Mouse (Mus musculus): ENCODE data around the gene Il10rb.
A peak's percentile ranks its signal among the peaks of the same experiment; 100 is the strongest.

Il10rb gene

DNA sequence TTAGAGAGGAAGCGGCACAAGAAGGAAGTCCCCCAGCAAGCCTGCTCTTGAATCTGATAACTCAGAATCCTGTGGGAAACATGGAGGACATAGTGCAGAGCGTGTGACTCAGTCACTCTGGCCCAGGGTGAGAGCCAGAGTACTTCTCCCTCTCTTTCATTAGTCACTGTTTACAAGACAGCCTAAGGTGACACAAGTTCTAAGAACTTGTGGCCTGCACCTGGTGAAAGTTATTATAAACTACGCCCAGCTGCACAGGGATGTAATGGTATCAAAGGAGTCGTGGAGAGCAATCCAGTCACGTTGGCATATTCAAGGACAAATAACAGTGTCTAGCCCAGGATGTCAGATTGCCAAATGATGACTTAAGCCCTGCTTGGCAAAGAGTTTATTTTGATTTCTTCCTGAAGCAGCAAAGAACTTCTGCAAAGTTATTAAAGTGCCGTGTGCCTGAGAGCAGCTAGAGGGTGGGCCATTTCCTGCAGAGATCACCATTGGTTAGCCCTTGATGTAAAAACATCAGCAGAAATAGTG, 46.5 kb downstream of the Il10rb start:
- DNase-seq, result peak; percentile 37 to 48

- no peak for DNase-seq
Measured at GRCm38 (mm10) chr16:91455868-91456267, 49.9 kb downstream of the Il10rb start.

- no peak for DNase-seq
Measured at GRCm38 (mm10) chr16:91458301-91458746, 52.4 kb downstream of the Il10rb start.

DNA sequence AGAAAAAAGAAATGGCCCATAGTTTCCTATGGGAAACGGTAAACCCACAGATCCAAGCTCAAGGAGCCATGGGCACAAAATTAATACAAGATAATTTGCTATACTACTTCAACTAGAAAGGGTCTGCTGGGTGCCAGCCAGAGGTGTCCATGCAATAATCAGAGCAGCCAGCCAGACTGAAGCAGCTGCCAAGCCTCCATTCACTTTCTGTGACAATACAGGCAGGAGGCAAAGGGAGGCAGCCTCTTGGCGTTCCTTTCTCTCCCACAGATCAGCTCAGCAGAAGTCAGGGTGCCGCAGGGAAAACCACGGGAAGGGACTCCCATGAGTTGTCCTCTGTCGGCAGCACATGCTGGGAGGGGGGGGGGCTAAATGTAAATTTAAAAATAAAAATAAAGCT, 53.0 kb downstream of the Il10rb start:
- peak; percentile 56 to 64 for DNase-seq

GRCm38 (mm10) chr16:91459396-91459795, 53.4 kb downstream of the Il10rb start:
- DNase-seq, result no peak

DNA sequence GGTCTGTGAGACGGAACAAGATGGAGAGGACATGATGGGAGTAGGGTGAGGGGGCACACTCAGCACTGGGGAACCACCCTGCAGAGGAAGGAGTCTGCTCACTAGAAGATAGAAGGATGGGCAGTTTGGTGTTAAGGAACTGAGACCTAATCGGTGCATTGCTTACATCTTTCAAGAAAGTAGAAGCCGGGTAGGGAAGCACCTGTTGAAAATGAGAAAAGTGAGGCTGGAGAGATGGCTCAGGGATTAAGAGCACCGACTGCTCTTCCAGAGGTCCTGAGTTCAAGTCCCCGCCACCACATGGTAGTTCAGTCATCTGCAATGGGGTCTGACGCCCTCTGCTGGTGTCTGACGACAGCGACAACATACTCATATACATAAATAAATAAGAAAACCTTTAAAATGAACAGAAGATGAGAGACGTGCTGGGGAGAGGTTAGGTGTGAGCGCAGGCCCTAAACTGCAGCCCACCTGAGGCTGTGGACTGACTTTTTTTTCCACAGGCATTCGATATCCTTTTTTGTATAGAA, 53.9 kb downstream of the Il10rb start:
- no peak for DNase-seq

- DNase-seq, result peak in 1 of 2 experiments; percentile 53
Measured at GRCm38 (mm10) chr16:91461066-91461638, 55.2 kb downstream of the Il10rb start.

DNA sequence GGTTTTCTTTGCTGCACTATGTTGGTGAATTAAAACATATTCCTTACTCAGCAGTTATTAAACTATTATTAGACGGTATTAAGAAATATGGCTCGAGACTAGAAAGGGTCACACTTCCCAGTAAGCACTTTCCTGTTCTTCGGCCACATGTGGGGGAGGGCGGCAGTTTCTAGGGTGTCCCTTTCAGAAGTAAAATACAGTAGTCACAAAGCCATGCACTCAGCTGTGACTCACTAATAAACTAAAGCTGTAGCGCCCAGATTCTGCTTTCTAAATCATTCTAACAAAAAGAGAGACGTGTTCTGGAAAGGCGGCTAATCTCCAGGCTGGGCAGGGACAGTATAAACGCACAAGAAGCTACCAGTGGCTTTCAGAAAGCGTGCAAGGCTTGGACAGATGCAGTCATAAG, 55.8 kb downstream of the Il10rb start:
- DNase-seq, result no peak

DNA sequence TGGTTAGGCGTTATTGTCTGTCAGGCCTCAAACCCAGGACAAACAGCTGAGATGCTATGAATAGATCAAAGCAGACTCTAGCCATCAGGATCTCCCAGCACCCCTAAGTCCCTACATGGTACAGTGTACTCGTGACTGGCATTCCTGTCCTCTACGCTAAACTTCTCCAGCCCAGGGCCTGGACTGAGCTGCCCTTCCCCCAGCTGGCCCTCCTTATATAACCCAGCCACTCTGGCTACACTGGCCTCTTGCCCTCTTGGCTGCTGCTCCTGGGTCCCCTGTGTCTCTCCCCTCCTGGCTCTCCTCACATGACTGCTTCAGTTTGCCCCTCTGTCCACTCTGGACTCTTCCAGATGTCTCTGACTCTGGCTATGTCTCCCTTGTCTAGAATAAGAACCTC, 56.7 kb downstream of the Il10rb start:
- DNase-seq, result no peak

DNA sequence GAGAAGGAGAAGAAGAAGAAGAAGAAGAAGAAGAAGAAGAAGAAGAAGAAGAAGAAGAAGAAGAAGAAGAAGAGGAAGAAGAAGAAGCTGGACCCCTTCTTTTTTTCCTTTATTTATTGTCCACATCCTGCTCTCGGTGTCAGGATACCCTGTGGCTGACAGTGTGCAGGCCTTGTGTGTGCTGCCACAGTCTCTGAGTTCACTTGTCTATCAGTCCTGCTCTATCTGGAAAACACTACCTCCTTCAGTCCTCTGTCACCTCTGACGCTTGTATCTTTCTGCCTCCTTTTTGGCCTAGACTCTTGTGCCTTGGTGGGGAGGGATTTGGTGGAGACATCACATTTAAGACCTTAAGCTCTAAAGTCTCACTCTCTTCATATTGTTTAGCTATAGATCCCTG, 57.4 kb downstream of the Il10rb start:
- no peak for DNase-seq

DNA sequence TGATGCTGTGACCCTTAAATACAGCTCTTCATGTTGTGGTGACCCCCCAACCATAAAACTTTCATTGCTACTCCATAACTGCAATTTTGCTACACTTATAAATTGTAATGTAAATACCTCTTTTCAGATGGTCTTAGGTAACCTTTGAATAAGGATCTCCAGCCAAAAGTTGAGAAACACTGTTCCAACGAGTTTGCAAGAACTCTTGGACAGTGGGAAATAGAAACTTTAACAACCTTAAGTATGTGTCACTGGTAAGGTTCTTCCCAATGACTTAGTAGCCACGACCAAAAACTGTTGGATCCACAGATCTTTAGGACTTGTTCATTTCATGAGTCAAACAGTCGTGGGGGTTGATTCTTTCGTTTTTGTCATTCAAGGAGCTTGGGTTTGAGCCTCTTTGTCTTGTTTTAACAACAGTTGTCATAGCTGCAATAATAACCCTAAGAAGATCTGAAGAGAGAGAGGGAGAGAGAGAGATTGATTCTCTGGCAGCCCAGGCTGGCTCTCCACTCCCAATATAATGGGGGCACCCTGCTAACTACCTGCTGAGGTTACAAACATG, 58.0 kb downstream of the Il10rb start:
- no peak for DNase-seq

DNA sequence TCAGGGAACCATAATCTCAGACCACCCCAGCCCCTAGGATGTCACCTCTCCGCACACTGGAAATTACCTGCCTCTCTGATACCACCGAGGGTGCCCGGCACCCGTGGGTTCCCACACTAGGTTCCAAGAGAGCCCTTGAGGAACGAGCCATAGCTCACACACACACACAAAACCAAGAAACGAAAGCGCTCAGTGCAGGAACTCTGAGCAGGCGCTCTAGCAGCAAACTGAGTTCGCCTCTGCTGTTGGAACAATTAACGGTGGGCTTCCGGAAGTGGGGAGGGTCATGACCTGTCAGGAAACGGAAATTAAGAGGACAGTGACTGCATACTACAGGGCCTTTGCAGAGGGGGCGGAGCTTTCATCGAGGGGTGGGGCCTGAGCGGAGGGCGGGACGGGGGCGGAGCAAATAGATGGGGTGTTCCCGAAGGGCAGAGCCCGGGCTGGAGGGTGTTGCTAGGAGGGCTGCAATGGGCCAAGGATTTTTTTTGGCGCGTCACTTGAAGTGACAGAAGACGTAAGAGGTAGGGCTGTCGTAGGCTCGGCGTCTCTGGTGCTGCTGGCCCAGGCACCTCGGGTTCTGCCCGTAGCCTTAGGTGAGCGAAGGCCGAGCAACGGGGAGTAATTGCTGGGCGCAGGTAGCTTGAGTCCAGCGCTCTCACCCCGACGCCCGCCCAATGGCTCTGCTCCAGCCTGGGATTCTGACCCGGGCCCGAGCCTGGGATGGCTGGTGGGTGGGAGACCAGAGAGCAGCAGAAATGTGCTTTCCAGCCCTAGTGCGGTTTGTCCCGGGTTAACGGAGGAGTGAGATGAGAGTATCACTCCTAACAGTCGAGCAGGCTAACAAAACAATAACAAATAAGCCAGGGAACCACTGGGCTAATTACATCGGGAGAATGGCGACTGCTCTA, 58.9 kb downstream of the Il10rb start:
- peak; percentile 92 for DNase-seq

DNA sequence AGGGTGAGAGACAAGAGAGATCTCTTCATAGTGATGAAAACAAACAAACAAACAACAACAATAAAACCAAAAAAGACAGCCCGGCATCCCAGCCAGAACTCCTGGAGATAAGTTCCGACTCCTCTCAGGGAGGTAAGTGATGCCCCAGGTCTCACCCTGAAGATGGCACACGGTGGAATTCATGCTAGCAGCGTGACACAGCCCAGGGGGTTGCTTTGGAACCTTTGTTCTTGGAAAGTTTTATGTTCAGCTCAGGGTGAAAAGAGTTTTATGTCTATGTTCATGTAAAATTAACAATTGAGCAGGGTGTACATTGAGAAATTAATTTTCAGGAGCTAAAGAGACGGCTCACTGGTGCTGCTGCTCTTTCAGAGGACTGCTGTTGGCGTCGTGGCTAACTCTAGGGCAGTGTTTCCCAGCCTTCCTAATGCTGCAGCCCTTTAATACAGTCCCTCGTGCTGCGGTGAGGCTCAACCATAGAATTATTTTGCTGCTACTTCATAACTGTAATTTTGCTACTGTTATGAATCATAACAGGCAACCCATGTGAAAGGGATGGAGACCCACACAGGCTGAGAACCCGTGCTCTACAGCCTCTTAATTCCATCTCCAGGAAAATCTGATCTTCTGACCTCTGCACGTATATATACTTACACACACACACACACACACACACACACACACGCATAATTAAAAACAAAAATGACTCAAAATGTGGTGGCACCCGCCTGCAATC, 59.7 kb downstream of the Il10rb start:
- DNase-seq, result no peak

GRCm38 (mm10) chr16:91466566-91466965, 60.6 kb downstream of the Il10rb start:
- peak; percentile 70 to 80 for DNase-seq

GRCm38 (mm10) chr16:91470470-91470869, 64.5 kb downstream of the Il10rb start:
- DNase-seq, result no peak

DNA sequence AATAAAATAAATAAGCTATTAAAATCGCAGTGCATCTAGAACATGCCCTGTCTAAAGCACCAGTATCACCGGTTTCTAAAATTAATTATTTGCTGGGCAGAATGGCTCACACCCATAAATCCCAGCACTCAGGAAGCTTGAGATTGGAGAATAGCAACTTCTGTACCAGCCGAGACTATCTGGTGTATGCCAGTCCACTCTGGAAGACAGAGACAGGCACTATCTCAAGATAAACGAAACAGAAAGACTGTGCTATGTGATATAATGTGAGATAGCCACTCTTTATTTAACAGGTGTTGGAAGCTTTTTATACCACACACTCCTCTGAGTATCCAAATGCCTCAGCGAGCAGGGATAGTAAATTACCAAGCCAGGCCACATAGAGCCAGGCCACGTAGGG, 65.5 kb downstream of the Il10rb start:
- DNase-seq, result no peak
